Mouse (Mus musculus): Measurements from ENCODE around the gene Klhl42. TPM values are rescaled to one million over a fixed set of nuclear protein-coding genes. Genes with fewer than 3 reads are reported as not detected.

Gene Klhl42
- polyA plus RNA-seq, 1 experiment = 14.3 TPM

GRCm38 (mm10) chr6:147140600-147141154, 49.5 kb downstream of the Klhl42 start:
- Histone ChIP-seq H3K4me1 (ENCODE audit: control insufficient read depth, insufficient read depth, insufficient read length) (no peaks in the 10 kb centered on the region), H3K4me3 (ENCODE audit: extremely low read depth, insufficient read depth, insufficient read length) (no peak overlapping the region), H3K36me3 (ENCODE audit: control insufficient read depth, insufficient read depth, low read length) (no peaks in the 10 kb centered on the region), H3K27me3 (ENCODE audit: control insufficient read depth, insufficient read depth, low read length) (no peaks in the 10 kb centered on the region), H3K27ac (ENCODE audit: insufficient read depth, low read length) (no peak overlapping the region)
- TF ChIP-seq POLR2A (IDR thresholded peaks at IDR 0.05; ENCODE audit: low read depth, low read length) = no peak
- TF ChIP-seq CTCF (IDR thresholded peaks at IDR 0.05; ENCODE audit: extremely low read depth, insufficient read depth, insufficient read length, insufficient replicate concordance) = no peak
- WGBS = 91% methylated on average over 7 of the region's 7 CpGs
- no peak for DNase-seq (ENCODE audit: low read depth in 1 of 2, low spot score in 2 of 2)

GRCm38 (mm10) chr6:147144664-147145063, 53.5 kb downstream of the Klhl42 start:
- WGBS = 93% methylated on average over 5 of the region's 5 CpGs

GRCm38 (mm10) chr6:147145277-147145676, 54.1 kb downstream of the Klhl42 start:
- Histone ChIP-seq H3K36me3 (ENCODE audit: control insufficient read depth, insufficient read depth, low read length) (no peaks in the 10 kb centered on the region), H3K27me3 (ENCODE audit: control insufficient read depth, insufficient read depth, low read length) (no peaks in the 10 kb centered on the region), H3K4me3 (ENCODE audit: extremely low read depth, insufficient read depth, insufficient read length) (no peak overlapping the region), H3K4me1 (ENCODE audit: control insufficient read depth, insufficient read depth, insufficient read length) (no peaks in the 10 kb centered on the region), H3K27ac (ENCODE audit: insufficient read depth, low read length) (no peak overlapping the region)
- 44% methylated on average over 2 of the region's 2 CpGs for WGBS
- TF ChIP-seq CTCF (IDR thresholded peaks at IDR 0.05; ENCODE audit: extremely low read depth, insufficient read depth, insufficient read length, insufficient replicate concordance) (no peak), POLR2A (IDR thresholded peaks at IDR 0.05; ENCODE audit: low read depth, low read length) (no peak)
- no peak for DNase-seq (ENCODE audit: low read depth in 1 of 2, low spot score in 2 of 2)

More at GRCm38 (mm10) chr6:147144664-147145063, 53.5 kb downstream of the Klhl42 start:
- no peak overlapping the region for H3K4me3 ChIP-seq (ENCODE audit: extremely low read depth, insufficient read depth, insufficient read length)
- DNase-seq (ENCODE audit: low read depth in 1 of 2, low spot score in 2 of 2) = no peak
- H3K4me1 ChIP-seq (ENCODE audit: control insufficient read depth, insufficient read depth, insufficient read length) = no peaks in the 10 kb centered on the region
- H3K27me3 ChIP-seq (ENCODE audit: control insufficient read depth, insufficient read depth, low read length) = no peaks in the 10 kb centered on the region
- H3K36me3 ChIP-seq (ENCODE audit: control insufficient read depth, insufficient read depth, low read length) = no peaks in the 10 kb centered on the region
- TF ChIP-seq CTCF (IDR thresholded peaks at IDR 0.05; ENCODE audit: extremely low read depth, insufficient read depth, insufficient read length, insufficient replicate concordance) (no peak), POLR2A (IDR thresholded peaks at IDR 0.05; ENCODE audit: low read depth, low read length) (no peak)
- H3K27ac ChIP-seq (ENCODE audit: insufficient read depth, low read length) = no peak overlapping the region

- no peaks in the 10 kb centered on the region for H3K27me3 ChIP-seq (ENCODE audit: control insufficient read depth, insufficient read depth, low read length)
- no peak overlapping the region for H3K4me3 ChIP-seq (ENCODE audit: extremely low read depth, insufficient read depth, insufficient read length)
- no peaks in the 10 kb centered on the region for H3K4me1 ChIP-seq (ENCODE audit: control insufficient read depth, insufficient read depth, insufficient read length)
- TF ChIP-seq POLR2A (IDR thresholded peaks at IDR 0.05; ENCODE audit: low read depth, low read length) (no peak), CTCF (IDR thresholded peaks at IDR 0.05; ENCODE audit: extremely low read depth, insufficient read depth, insufficient read length, insufficient replicate concordance) (no peak)
- DNase-seq (ENCODE audit: low read depth in 1 of 2, low spot score in 2 of 2) = no peak
- H3K36me3 ChIP-seq (ENCODE audit: control insufficient read depth, insufficient read depth, low read length) = no peaks in the 10 kb centered on the region
- no peak overlapping the region for H3K27ac ChIP-seq (ENCODE audit: insufficient read depth, low read length)
- WGBS = 84% methylated on average over 10 of the region's 10 CpGs
Observed at GRCm38 (mm10) chr6:147145753-147146152, 54.6 kb downstream of the Klhl42 start.

GRCm38 (mm10) chr6:147151069-147151468, 59.9 kb downstream of the Klhl42 start:
- H3K4me3 ChIP-seq (ENCODE audit: extremely low read depth, insufficient read depth, insufficient read length) = no peak overlapping the region
- no peaks in the 10 kb centered on the region for H3K36me3 ChIP-seq (ENCODE audit: control insufficient read depth, insufficient read depth, low read length)
- no peak overlapping the region for H3K27ac ChIP-seq (ENCODE audit: insufficient read depth, low read length)
- no peaks in the 10 kb centered on the region for H3K27me3 ChIP-seq (ENCODE audit: control insufficient read depth, insufficient read depth, low read length)
- TF ChIP-seq POLR2A (IDR thresholded peaks at IDR 0.05; ENCODE audit: low read depth, low read length) (no peak), CTCF (IDR thresholded peaks at IDR 0.05; ENCODE audit: extremely low read depth, insufficient read depth, insufficient read length, insufficient replicate concordance) (no peak)
- no peak for DNase-seq (ENCODE audit: low read depth in 1 of 2, low spot score in 2 of 2)
- WGBS = 77% methylated on average over 6 of the region's 6 CpGs
- H3K4me1 ChIP-seq (ENCODE audit: control insufficient read depth, insufficient read depth, insufficient read length) = no peaks in the 10 kb centered on the region

- Histone ChIP-seq H3K27ac (ENCODE audit: insufficient read depth, low read length) (no peak overlapping the region), H3K4me3 (ENCODE audit: extremely low read depth, insufficient read depth, insufficient read length) (no peak overlapping the region), H3K27me3 (ENCODE audit: control insufficient read depth, insufficient read depth, low read length) (no peaks in the 10 kb centered on the region), H3K4me1 (ENCODE audit: control insufficient read depth, insufficient read depth, insufficient read length) (no peaks in the 10 kb centered on the region), H3K36me3 (ENCODE audit: control insufficient read depth, insufficient read depth, low read length) (no peaks in the 10 kb centered on the region)
- no peak for DNase-seq (ENCODE audit: low read depth in 1 of 2, low spot score in 2 of 2)
- no peak for TF ChIP-seq POLR2A (IDR thresholded peaks at IDR 0.05; ENCODE audit: low read depth, low read length)
- no peak for TF ChIP-seq CTCF (IDR thresholded peaks at IDR 0.05; ENCODE audit: extremely low read depth, insufficient read depth, insufficient read length, insufficient replicate concordance)
Observed at GRCm38 (mm10) chr6:147151839-147152238, 60.7 kb downstream of the Klhl42 start.

GRCm38 (mm10) chr6:147155085-147155484, 63.9 kb downstream of the Klhl42 start:
- DNase-seq (ENCODE audit: low read depth in 1 of 2, low spot score in 2 of 2) = no peak
- Histone ChIP-seq H3K27me3 (ENCODE audit: control insufficient read depth, insufficient read depth, low read length) (no peaks in the 10 kb centered on the region), H3K27ac (ENCODE audit: insufficient read depth, low read length) (no peak overlapping the region), H3K4me3 (ENCODE audit: extremely low read depth, insufficient read depth, insufficient read length) (no peak overlapping the region), H3K4me1 (ENCODE audit: control insufficient read depth, insufficient read depth, insufficient read length) (no peaks in the 10 kb centered on the region), H3K36me3 (ENCODE audit: control insufficient read depth, insufficient read depth, low read length) (no peaks in the 10 kb centered on the region)
- no peak for TF ChIP-seq POLR2A (IDR thresholded peaks at IDR 0.05; ENCODE audit: low read depth, low read length)
- TF ChIP-seq CTCF (IDR thresholded peaks at IDR 0.05; ENCODE audit: extremely low read depth, insufficient read depth, insufficient read length, insufficient replicate concordance) = no peak
- 32% methylated on average over 7 of the region's 7 CpGs for WGBS
